Mouse (Mus musculus): ENCODE measurements around the gene Asl.

- no peak for TF ChIP-seq CTCF (IDR thresholded peaks at IDR 0.05; ENCODE audit: borderline replicate concordance, control insufficient read depth, extremely low read depth, insufficient read depth, low read length, poor library complexity)
- no peak for TF ChIP-seq POLR2A (IDR thresholded peaks at IDR 0.05; ENCODE audit: control insufficient read depth, extremely low read depth, insufficient read depth, low read length, poor library complexity)
Measured at GRCm38 (mm10) chr5:129966448-129966847, 62.6 kb downstream of the Asl start.

Data from thymus, adult 2 months (tissue).